Mouse (Mus musculus): ENCODE data around the gene Ruvbl1.

Gene Ruvbl1

GRCm38 (mm10) chr6:88465181-88465920, at the start of gene Ruvbl1:
Gene Ruvbl1, plus strand, starts transcription at chr6:88465409.
- DNase-seq (ENCODE audit: low read depth, low spot score): peak; percentile 91

DNA sequence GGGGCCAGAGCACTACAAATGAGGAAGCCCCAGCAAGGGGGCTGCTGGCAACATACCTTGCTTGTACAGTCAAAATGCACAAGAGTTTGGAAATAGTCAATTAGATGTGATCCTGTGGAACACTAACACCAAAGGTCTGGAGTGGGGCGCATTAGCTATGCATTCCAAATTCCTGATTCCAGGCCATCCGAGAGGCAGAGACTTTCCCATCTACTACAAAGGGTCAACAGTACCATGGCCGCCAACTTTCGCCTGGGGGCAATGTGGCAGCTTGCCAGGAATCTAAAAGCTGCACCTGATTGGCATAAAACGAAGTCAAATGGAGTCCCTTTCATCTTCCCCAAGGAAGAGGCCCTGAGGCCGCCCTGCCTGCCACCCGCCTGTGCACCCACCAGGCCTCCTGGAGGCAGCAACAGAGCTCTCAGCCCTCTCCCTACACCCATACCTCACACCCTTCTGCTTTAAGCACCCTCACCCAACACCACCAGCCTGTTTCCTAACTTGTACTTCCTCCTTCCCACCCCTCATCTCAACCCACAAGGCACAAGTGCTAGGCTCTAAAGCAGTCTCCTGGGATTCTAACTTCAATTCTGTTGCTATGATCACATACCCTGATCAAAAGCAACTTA, 49.0 kb upstream of the Ruvbl1 start:
- DNase-seq (ENCODE audit: low read depth, low spot score): no peak

- DNase-seq (ENCODE audit: low read depth, low spot score): peak; percentile 9
These were observed 34.0 kb upstream of the Ruvbl1 start for GRCm38 (mm10) chr6:88431202-88431601.

DNA sequence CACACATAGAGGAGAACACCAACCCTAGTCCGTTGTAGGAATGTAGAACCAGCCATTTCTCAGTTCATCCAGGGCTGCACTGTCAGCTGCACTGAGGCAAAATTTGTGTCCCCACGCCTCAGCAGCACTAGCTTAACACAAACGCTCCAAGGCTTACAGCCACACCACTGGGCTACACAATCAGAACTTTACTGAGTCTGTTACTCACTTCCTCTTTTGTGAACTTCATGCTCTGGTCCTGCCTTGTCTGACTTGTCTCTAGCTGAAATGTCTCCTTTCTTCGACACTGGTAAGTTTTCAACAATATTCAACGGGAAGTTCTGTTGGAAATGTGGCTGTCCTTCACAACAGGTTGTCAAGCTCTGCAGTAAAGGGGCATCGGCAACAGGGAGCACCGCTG, 29.6 kb upstream of the Ruvbl1 start:
- no peak for DNase-seq (ENCODE audit: low read depth, low spot score)

DNA sequence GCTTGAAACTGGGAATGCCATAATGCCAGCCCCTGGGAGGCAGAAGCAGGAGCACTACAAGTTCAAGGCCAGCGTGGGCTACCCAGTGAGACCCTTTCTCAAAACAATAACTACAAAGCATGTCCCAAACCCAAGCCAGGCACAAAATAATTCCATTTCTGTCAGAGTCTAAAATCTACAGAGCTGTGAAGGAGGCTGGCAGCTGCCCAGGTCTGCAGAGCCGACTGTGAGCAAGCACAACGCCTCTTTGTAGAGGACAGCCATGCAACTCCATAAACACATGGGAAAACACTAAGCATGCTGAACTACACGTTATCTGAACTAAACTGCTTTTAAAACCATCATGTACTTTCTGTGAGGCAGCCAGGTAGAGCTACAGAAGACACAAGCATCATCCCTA, 26.2 kb upstream of the Ruvbl1 start:
- no peak for DNase-seq (ENCODE audit: low read depth, low spot score)

- DNase-seq (ENCODE audit: low read depth, low spot score): no peak
These were observed 22.7 kb upstream of the Ruvbl1 start for GRCm38 (mm10) chr6:88442551-88442950.

- DNase-seq (ENCODE audit: low read depth, low spot score): no peak
These were observed 21.8 kb upstream of the Ruvbl1 start for GRCm38 (mm10) chr6:88443446-88443845.

DNA sequence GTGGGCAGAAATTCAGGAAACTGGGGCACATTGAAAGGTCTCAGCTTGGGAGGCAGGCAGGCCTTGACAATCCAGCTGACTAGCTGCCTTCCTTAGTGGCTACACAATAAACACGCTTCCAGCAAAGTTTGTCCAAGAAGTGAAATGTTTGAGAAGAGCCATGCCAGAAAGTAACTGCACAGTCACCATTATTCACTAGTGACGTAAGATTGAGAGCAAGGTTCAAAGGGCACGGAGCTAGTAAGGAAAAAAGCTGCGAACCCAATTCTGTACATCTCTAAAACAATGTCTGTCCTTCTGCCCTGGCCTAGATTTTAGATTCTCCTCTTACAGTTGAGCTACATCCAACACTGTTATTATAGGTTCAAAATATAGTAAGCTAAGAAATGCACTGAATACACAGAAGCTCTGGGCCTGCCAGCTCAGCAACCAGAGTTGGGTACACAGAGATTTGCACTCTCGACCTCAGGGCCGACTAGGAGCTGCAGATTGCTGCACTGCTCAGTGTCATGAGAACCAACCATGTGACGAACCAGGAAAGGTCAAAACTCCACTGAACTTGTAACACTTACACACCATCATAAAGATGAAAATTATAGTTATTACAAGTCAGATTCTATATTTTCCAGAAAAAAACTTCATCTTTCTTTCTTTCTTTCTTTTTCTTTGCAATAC, 21.0 kb upstream of the Ruvbl1 start:
- DNase-seq (ENCODE audit: low read depth, low spot score): no peak

- no peak for DNase-seq (ENCODE audit: low read depth, low spot score)
These were observed 19.5 kb upstream of the Ruvbl1 start for GRCm38 (mm10) chr6:88445661-88446060.

GRCm38 (mm10) chr6:88446063-88447002, 18.9 kb upstream of the Ruvbl1 start, which contains the start of gene Eefsec:
Gene Eefsec, minus strand, starts transcription at chr6:88446539.
- DNase-seq (ENCODE audit: low read depth, low spot score): peak; percentile 39

DNA sequence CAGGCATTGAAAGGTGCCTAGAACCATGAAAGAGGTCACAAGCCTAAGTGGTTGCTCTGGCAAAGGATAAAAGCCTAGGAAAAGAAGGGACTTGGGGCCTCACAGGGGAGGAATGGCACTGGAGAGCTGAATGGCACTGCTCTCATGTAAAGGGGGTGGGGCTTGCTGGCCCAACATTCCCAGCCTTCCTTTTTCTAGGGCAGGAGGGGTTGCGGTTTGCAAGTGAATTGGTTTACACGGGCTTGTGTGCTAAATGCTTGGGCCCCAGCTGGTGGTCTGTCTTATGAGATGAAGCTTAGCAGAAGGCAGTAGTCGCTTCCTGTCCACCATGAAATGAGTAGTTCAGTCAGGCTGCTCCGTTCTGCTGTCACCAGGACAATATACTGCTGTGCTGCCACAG, 17.8 kb upstream of the Ruvbl1 start:
- no peak for DNase-seq (ENCODE audit: low read depth, low spot score)

DNA sequence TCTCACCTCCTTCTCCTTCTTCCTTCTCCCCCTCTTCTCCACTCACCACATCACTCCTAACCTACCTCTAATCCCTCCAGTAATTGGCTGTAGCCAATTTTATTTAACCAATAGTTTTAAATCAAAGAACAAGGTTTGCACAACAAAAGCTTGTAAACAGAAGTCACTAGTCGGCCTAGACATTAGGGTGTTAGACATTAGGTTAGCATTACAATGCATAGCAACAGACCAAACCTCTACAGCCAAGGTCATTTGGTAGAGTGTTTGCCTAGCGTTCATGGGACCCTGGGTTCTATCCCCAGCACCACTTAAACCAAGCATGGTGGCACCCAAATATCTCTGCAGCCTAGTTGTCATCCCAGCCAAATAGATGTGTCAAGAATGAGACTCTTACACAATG, 10.7 kb upstream of the Ruvbl1 start:
- DNase-seq (ENCODE audit: low read depth, low spot score): no peak

- DNase-seq (ENCODE audit: low read depth, low spot score): no peak
These were observed 4.7 kb downstream of the Ruvbl1 start for GRCm38 (mm10) chr6:88469878-88470277.

DNA sequence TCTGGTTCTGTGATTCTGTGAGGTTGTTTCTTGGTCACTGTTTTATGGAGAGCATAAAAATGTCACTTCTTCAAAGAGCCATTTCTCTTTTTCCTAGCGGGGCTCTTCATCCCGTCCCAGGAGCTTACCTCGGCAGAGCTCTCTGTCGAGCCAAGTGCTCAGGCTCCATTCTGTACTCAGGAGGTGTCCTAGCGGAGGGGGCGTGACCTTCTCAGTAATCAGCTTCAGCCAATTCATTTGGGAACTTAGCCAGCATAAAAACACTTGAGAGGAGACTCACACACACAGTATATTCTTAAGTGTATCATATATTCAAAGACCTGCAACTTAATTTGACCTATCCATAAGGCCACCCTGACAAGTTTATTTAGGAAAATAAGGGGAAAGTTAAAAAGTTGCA, 15.2 kb downstream of the Ruvbl1 start:
- no peak for DNase-seq (ENCODE audit: low read depth, low spot score)

DNA sequence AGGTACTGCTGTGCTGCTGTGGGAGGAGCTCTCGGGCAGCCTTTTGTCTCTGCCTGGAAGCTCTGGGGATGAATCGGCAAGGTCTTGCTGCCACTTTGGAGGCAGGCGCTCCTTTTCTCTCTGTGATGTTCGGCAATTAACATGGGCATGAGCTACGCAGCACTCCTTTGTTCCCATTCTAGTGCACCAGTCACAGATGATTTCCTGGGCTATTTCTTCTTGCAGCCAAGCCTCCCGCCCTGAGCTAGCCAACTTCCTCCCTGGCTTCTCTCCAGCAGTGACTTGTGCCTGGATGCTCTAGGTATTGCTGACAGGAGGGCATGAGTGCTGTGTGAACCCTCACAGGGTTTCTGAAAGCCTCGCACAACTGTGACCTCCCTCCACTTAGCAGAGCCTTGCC, 17.9 kb downstream of the Ruvbl1 start:
- no peak for DNase-seq (ENCODE audit: low read depth, low spot score)

GRCm38 (mm10) chr6:88483913-88484312, 18.7 kb downstream of the Ruvbl1 start:
- no peak for DNase-seq (ENCODE audit: low read depth, low spot score)

DNA sequence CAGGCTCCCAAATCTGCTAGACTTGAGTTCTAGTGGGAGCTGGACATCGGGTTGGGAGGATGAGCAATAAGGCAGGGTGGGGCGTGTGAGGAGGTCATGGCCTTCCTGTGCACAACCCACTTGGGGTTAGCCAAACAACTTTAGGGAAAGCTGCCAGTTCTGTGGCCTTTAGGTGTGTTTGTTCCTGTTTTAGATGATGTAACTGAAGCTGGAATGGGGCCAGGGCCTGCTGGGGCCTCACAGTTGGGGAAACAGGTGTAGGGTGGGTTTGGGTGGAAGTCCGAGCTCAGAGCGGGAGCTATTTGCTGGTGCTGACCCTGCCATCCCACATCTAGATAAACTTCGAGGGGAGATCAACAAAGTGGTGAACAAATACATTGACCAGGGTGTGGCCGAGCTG, 20.2 kb downstream of the Ruvbl1 start:
- DNase-seq (ENCODE audit: low read depth, low spot score): no peak

- DNase-seq (ENCODE audit: low read depth, low spot score): peak; percentile 31
These were observed 21.7 kb downstream of the Ruvbl1 start for GRCm38 (mm10) chr6:88486893-88487292.

GRCm38 (mm10) chr6:88489026-88489425, 23.8 kb downstream of the Ruvbl1 start:
- DNase-seq (ENCODE audit: low read depth, low spot score): no peak

GRCm38 (mm10) chr6:88489834-88490233, 24.6 kb downstream of the Ruvbl1 start:
- DNase-seq (ENCODE audit: low read depth, low spot score): no peak

GRCm38 (mm10) chr6:88490629-88491354, 25.6 kb downstream of the Ruvbl1 start:
- DNase-seq (ENCODE audit: low read depth, low spot score): no peak
